Comparison of ENCODE assay signal across 8 mouse cellular contexts in genomic region chr8:106432954-106433570, GRCm38 (mm10). TPM values are rescaled to one million over a fixed set of nuclear protein-coding genes. Genes with fewer than 3 reads are reported as not detected.
A peak's percentile ranks its signal among the peaks of the same experiment; 100 is the strongest.
DNase-seq lines count a peak whose midpoint lies in the region; ATAC-seq and TF ChIP-seq lines count a peak whose summit lies in the region.

No protein-coding gene starts in this region.

- H3K9me3 ChIP-seq in heart, embryonic 12.5 days (replicated peaks): peaks cover 10% of the 10 kb centered on the region; the same call in 1 of the 2 replicates
- H3K9me3 ChIP-seq in kidney, postnatal 0 days (replicated peaks; ENCODE audit: low read length): no peaks in the 10 kb centered on the region
- no peaks in the 10 kb centered on the region for H3K9me3 ChIP-seq in liver, embryonic 11.5 days (ENCODE audit: control insufficient read depth, low read length)
- H3K9me3 ChIP-seq in stomach, embryonic 14.5 days (ENCODE audit: control insufficient read depth, low read depth, low read length): no peaks in the 10 kb centered on the region; the same call in 1 of the 2 replicates

- WGBS in heart, embryonic 12.5 days: 11% methylated on average over 20 of the region's 20 CpGs
- 5% methylated on average over 20 of the region's 20 CpGs for WGBS in kidney, postnatal 0 days
- WGBS in liver, embryonic 11.5 days: 11% methylated on average over 20 of the region's 20 CpGs
- 9% methylated on average over 20 of the region's 20 CpGs for WGBS in stomach, embryonic 14.5 days

- H3K4me2 ChIP-seq in heart, embryonic 12.5 days: peak overlapping the region; percentile 65
- peak overlapping the region; percentile 43 for H3K4me2 ChIP-seq in kidney, postnatal 0 days (ENCODE audit: low read length)
- peak overlapping the region; percentile 47 for H3K4me2 ChIP-seq in liver, embryonic 11.5 days
- peak overlapping the region; percentile 39 for H3K4me2 ChIP-seq in stomach, embryonic 14.5 days (replicated peaks; ENCODE audit: low read depth, low read length)

- no peak overlapping the region for H3K27ac ChIP-seq in heart, embryonic 12.5 days (ENCODE audit: poor library complexity, severe bottlenecking)
- no peak overlapping the region for H3K27ac ChIP-seq in kidney, postnatal 0 days
- H3K27ac ChIP-seq in liver, embryonic 11.5 days (ENCODE audit: low read depth, low read length): no peak overlapping the region
- H3K27ac ChIP-seq in stomach, embryonic 14.5 days (ENCODE audit: low read length): no peak overlapping the region

- 0 out of 2 replicates have a peak, but pooled peaks cover under 1% of the 10 kb centered on the region for H3K36me3 ChIP-seq in heart, embryonic 12.5 days
- H3K36me3 ChIP-seq in kidney, postnatal 0 days (ENCODE audit: insufficient read depth, low read length): no peaks in the 10 kb centered on the region
- no peaks in the 10 kb centered on the region for H3K36me3 ChIP-seq in liver, embryonic 11.5 days (ENCODE audit: control insufficient read depth, insufficient read depth, low read length)
- no peaks in the 10 kb centered on the region for H3K36me3 ChIP-seq in stomach, embryonic 14.5 days (ENCODE audit: control insufficient read depth, insufficient read depth, low read length)

- H3K4me1 ChIP-seq in heart, embryonic 12.5 days (replicated peaks): no peaks in the 10 kb centered on the region
- no peaks in the 10 kb centered on the region; the same call in 1 of the 2 replicates for H3K4me1 ChIP-seq in kidney, postnatal 0 days (replicated peaks; ENCODE audit: insufficient read depth, low read length)
- no peaks in the 10 kb centered on the region for H3K4me1 ChIP-seq in liver, embryonic 11.5 days (replicated peaks; ENCODE audit: control insufficient read depth, insufficient read depth, low read length)
- H3K4me1 ChIP-seq in stomach, embryonic 14.5 days (ENCODE audit: control insufficient read depth, insufficient read depth, low read length): no peaks in the 10 kb centered on the region

- peak; percentile 84 to 85 for DNase-seq in B cell, adult 2 months
- peak; percentile 91 for DNase-seq in brain, adult 2 months (ENCODE audit: low read depth, low spot score)
- DNase-seq in kidney, postnatal 0 days (ENCODE audit: low spot score): peak; percentile 92
- peak; percentile 77 for DNase-seq in liver, embryonic 11.5 days (ENCODE audit: low spot score)
- peak; percentile 43 to 62 for DNase-seq in natural killer cell, adult 2 months (ENCODE audit: low spot score in 2 of 2)

- peaks cover 15% of the 10 kb centered on the region; the same call in 1 of the 2 replicates for H3K27me3 ChIP-seq in heart, embryonic 12.5 days (replicated peaks)
- H3K27me3 ChIP-seq in kidney, postnatal 0 days (ENCODE audit: insufficient read depth, low read length): no peaks in the 10 kb centered on the region; the same call in 1 of the 2 replicates
- H3K27me3 ChIP-seq in liver, embryonic 11.5 days (replicated peaks; ENCODE audit: control insufficient read depth, insufficient read depth, low read length): 0 out of 2 replicates have a peak, but pooled peaks cover 2% of the 10 kb centered on the region
- H3K27me3 ChIP-seq in stomach, embryonic 14.5 days (ENCODE audit: control insufficient read depth, insufficient read depth, low read length): no peaks in the 10 kb centered on the region

- 0 out of 2 replicates have a peak overlapping the region, but pooled peaks have one; percentile 49 for H3K9ac ChIP-seq in heart, embryonic 12.5 days
- no peak overlapping the region for H3K9ac ChIP-seq in kidney, postnatal 0 days (ENCODE audit: low read depth, low read length)
- no peak overlapping the region for H3K9ac ChIP-seq in liver, embryonic 11.5 days (ENCODE audit: low read depth, low read length)
- H3K9ac ChIP-seq in stomach, embryonic 14.5 days (replicated peaks; ENCODE audit: low read depth, low read length): no peak overlapping the region; the same call in 1 of the 2 replicates

- ATAC-seq in erythroblast, adult 5-6 weeks (replicated peaks; ENCODE audit: low FRiP score, poor library complexity, severe bottlenecking): peak; percentile 78
- no peak for ATAC-seq in heart, embryonic 12.5 days (ENCODE audit: insufficient number of reproducible peaks, low FRiP score)
- no peak for ATAC-seq in kidney, postnatal 0 days (replicated peaks; ENCODE audit: low FRiP score, low read depth)
- no peak for ATAC-seq in liver, embryonic 11.5 days (replicated peaks; ENCODE audit: low FRiP score)
- ATAC-seq in stomach, embryonic 14.5 days (ENCODE audit: insufficient number of reproducible peaks, insufficient read depth, low FRiP score, low read depth): no peak; the same call in 1 of the 2 replicates

- TF ChIP-seq CTCF in kidney, postnatal 0 days (IDR thresholded peaks at IDR 0.05; ENCODE audit: low read depth): peak; percentile 100

- H3K4me3 ChIP-seq in heart, embryonic 12.5 days: peak overlapping the region; percentile 45
- no peak overlapping the region; the same call in 1 of the 2 replicates for H3K4me3 ChIP-seq in kidney, postnatal 0 days (replicated peaks; ENCODE audit: low read depth, low read length)
- H3K4me3 ChIP-seq in liver, embryonic 11.5 days (ENCODE audit: low read depth, low read length): 0 out of 2 replicates have a peak overlapping the region, but pooled peaks have one; percentile 6
- peak overlapping the region; percentile 23 for H3K4me3 ChIP-seq in stomach, embryonic 14.5 days (ENCODE audit: low read depth, low read length)

RNA-seq across cellular contexts. Expression of gene Zfp90, which starts 17.9 kb away (rescaled TPM):
- total RNA-seq in erythroblast, adult 5-6 weeks (2015; ENCODE audit: low replicate concordance): 0.19 and 2.1 TPM in 2 replicates
- total RNA-seq in erythroblast, adult 5-6 weeks (2017; ENCODE audit: low replicate concordance): 0.94 and 0.98 TPM in 2 replicates
- polyA plus RNA-seq in heart, embryonic 12.5 days (2016; fragmentation: Nextera tagmentation; extraction: Ambion mirVana): 13.8 and 14.1 TPM in 2 replicates
- polyA plus RNA-seq in kidney, postnatal 0 days (2015; fragmentation: Nextera tagmentation; extraction: Ambion mirVana): 14.1 and 15.2 TPM in 2 replicates
- 7.9 and 9.2 TPM in 2 replicates for polyA plus RNA-seq in liver, embryonic 11.5 days (2014; fragmentation: Nextera tagmentation; extraction: Ambion mirVana)
- polyA plus RNA-seq in stomach, embryonic 14.5 days (2014; fragmentation: Nextera tagmentation; extraction: Ambion mirVana): 23.8 and 25.4 TPM in 2 replicates
